Mouse (Mus musculus) forebrain, embryonic 13.5 days (tissue): Measurements from ENCODE around the gene Actr1b. TPM values are rescaled to one million over a fixed set of nuclear protein-coding genes. Genes with fewer than 3 reads are reported as not detected.

Source experiments
- ATAC-seq: fragments of 200-750 bp; cut with Nextera tagmentation; 2 replicates; pipeline ENCODE4 v1.8.0; 2017
- H3K27ac ChIP-seq: fragments of 300-500 bp; sonication (generic); 2 replicates; pipeline ENCODE4 v1.5.1; 2015; ENCODE audit warnings: inconsistent platforms, mild to moderate bottlenecking, moderate library complexity
- H3K27me3 ChIP-seq: fragments of 300-500 bp; sonication (generic); 2 replicates; pipeline ENCODE4 v1.6.1; 2015; ENCODE audit warnings: mild to moderate bottlenecking, inconsistent platforms
- H3K36me3 ChIP-seq: fragments of 300-500 bp; sonication (generic); 2 replicates; pipeline ENCODE4 v1.6.1; 2015; ENCODE audit warnings: mild to moderate bottlenecking, inconsistent platforms; ENCODE audit not compliant: poor library complexity, severe bottlenecking
- H3K4me1 ChIP-seq: fragments of 300-500 bp; sonication (generic); 2 replicates; pipeline ENCODE4 v1.6.1; 2015; ENCODE audit warnings: inconsistent platforms
- H3K4me2 ChIP-seq: fragments of 300-500 bp; sonication (generic); 2 replicates; pipeline ENCODE4 v1.6.1; 2015; ENCODE audit warnings: inconsistent platforms, mild to moderate bottlenecking, moderate library complexity
- H3K4me3 ChIP-seq: fragments of 300-500 bp; sonication (generic); 2 replicates; pipeline ENCODE4 v1.5.1; 2015; ENCODE audit warnings: mild to moderate bottlenecking, inconsistent platforms
- H3K9ac ChIP-seq: fragments of 300-500 bp; sonication (generic); 2 replicates; pipeline ENCODE4 v1.6.1; 2015; ENCODE audit warnings: mild to moderate bottlenecking, inconsistent platforms
- H3K9me3 ChIP-seq: fragments of 300-500 bp; sonication (generic); replicated peaks from 2 replicates; pipeline ENCODE4 v1.6.1; 2016; ENCODE audit warnings: inconsistent platforms
- WGBS: fragments of 180-500 bp; shearing (Covaris S2); methylation state at CpG from one replicate; pipeline ENCODE4 v1.1.7; 2015; 5-methylcytosine and 5-hydroxymethylcytosine counted together
- polyA plus RNA-seq: library from polyadenylated mRNA; unstranded; fragments of >200 nt; fragmentation: Nextera tagmentation; extraction: Ambion mirVana; gene quantifications from 2 replicates; pipeline ENCODE4 v1.2.1, GENCODE M21; 2015

Gene Actr1b
- polyA plus RNA-seq = 88.0 and 95.6 TPM in 2 replicates

- H3K27me3 ChIP-seq = no peaks in the 10 kb centered on the region
- no peak for ATAC-seq
- WGBS = 83% methylated on average over 5 of the region's 5 CpGs
- H3K9ac ChIP-seq = no peak within 1 kb of the TSS
- H3K4me1 ChIP-seq = no peaks in the 10 kb centered on the region
- H3K36me3 ChIP-seq = no peaks in the 10 kb centered on the region
- peaks cover 4% of the 10 kb centered on the region; the same call in 1 of the 2 replicates for H3K9me3 ChIP-seq
- no peak within 1 kb of the TSS for H3K4me3 ChIP-seq
- H3K27ac ChIP-seq = no peak within 1 kb of the TSS
- no peak within 1 kb of the TSS for H3K4me2 ChIP-seq
These were observed at the start of gene Actr1b for GRCm38 (mm10) chr1:36714311-36714710. Actr1b (minus strand) TSS chr1:36714422.

GRCm38 (mm10) chr1:36761568-36761967 lies 47.3 kb upstream of the Actr1b start, which contains the start of gene Zap70:
Zap70 (plus strand) TSS chr1:36761798.
- H3K9ac ChIP-seq = no peak within 1 kb of the TSS
- no peak within 1 kb of the TSS for H3K4me3 ChIP-seq
- H3K27ac ChIP-seq = no peak within 1 kb of the TSS
- WGBS = 85% methylated on average over 11 of the region's 11 CpGs
- no peaks in the 10 kb centered on the region for H3K4me1 ChIP-seq
- no peak for ATAC-seq
- no peak within 1 kb of the TSS for H3K4me2 ChIP-seq
- no peaks in the 10 kb centered on the region for H3K27me3 ChIP-seq
- no peaks in the 10 kb centered on the region for H3K9me3 ChIP-seq
- H3K36me3 ChIP-seq = no peaks in the 10 kb centered on the region

GRCm38 (mm10) chr1:36761061-36761460 lies 46.8 kb upstream of the Actr1b start:
- H3K4me3 ChIP-seq = no peak overlapping the region
- no peaks in the 10 kb centered on the region for H3K36me3 ChIP-seq
- no peak overlapping the region for H3K9ac ChIP-seq
- no peaks in the 10 kb centered on the region for H3K27me3 ChIP-seq
- ATAC-seq = no peak
- 90% methylated on average over 8 of the region's 8 CpGs for WGBS
- no peak overlapping the region for H3K27ac ChIP-seq
- no peaks in the 10 kb centered on the region for H3K4me1 ChIP-seq
- no peaks in the 10 kb centered on the region for H3K9me3 ChIP-seq
- no peak overlapping the region for H3K4me2 ChIP-seq

GRCm38 (mm10) chr1:36760401-36760800 lies 46.2 kb upstream of the Actr1b start:
- H3K9me3 ChIP-seq = no peaks in the 10 kb centered on the region
- no peaks in the 10 kb centered on the region for H3K4me1 ChIP-seq
- H3K27ac ChIP-seq = no peak overlapping the region
- no peak overlapping the region for H3K9ac ChIP-seq
- 88% methylated on average over 9 of the region's 9 CpGs for WGBS
- H3K36me3 ChIP-seq = no peaks in the 10 kb centered on the region
- H3K27me3 ChIP-seq = no peaks in the 10 kb centered on the region
- H3K4me3 ChIP-seq = no peak overlapping the region
- no peak overlapping the region for H3K4me2 ChIP-seq
- ATAC-seq = no peak

GRCm38 (mm10) chr1:36759076-36759475 lies 44.9 kb upstream of the Actr1b start:
- Histone ChIP-seq H3K4me1 (no peaks in the 10 kb centered on the region), H3K9ac (no peak overlapping the region), H3K4me3 (no peak overlapping the region), H3K4me2 (no peak overlapping the region), H3K27ac (no peak overlapping the region), H3K27me3 (no peaks in the 10 kb centered on the region), H3K9me3 (no peaks in the 10 kb centered on the region), H3K36me3 (no peaks in the 10 kb centered on the region)
- 86% methylated on average over 18 of the region's 18 CpGs for WGBS
- ATAC-seq = no peak

GRCm38 (mm10) chr1:36758553-36758952 lies 44.3 kb upstream of the Actr1b start:
- Histone ChIP-seq H3K27ac (no peak overlapping the region), H3K36me3 (no peaks in the 10 kb centered on the region), H3K4me1 (no peaks in the 10 kb centered on the region), H3K4me3 (no peak overlapping the region), H3K9me3 (no peaks in the 10 kb centered on the region), H3K27me3 (no peaks in the 10 kb centered on the region), H3K9ac (no peak overlapping the region), H3K4me2 (no peak overlapping the region)
- ATAC-seq = no peak
- 91% methylated on average over 9 of the region's 9 CpGs for WGBS

- Histone ChIP-seq H3K36me3 (no peaks in the 10 kb centered on the region), H3K9me3 (no peaks in the 10 kb centered on the region), H3K9ac (no peak overlapping the region), H3K4me3 (no peak overlapping the region), H3K27ac (no peak overlapping the region), H3K4me2 (no peak overlapping the region), H3K4me1 (no peaks in the 10 kb centered on the region), H3K27me3 (no peaks in the 10 kb centered on the region)
- ATAC-seq = no peak
- 87% methylated on average over 6 of the region's 6 CpGs for WGBS
These were observed 39.9 kb upstream of the Actr1b start for GRCm38 (mm10) chr1:36753932-36754675.

GRCm38 (mm10) chr1:36746452-36746851 lies 32.2 kb upstream of the Actr1b start:
- Histone ChIP-seq H3K4me3 (no peak overlapping the region), H3K27ac (no peak overlapping the region), H3K36me3 (no peaks in the 10 kb centered on the region), H3K4me2 (no peak overlapping the region), H3K27me3 (peaks cover 3% of the 10 kb centered on the region), H3K9ac (no peak overlapping the region), H3K9me3 (no peaks in the 10 kb centered on the region), H3K4me1 (peaks cover 6% of the 10 kb centered on the region)
- 41% methylated on average over 15 of the region's 15 CpGs for WGBS
- no peak for ATAC-seq

GRCm38 (mm10) chr1:36745661-36746060 lies 31.4 kb upstream of the Actr1b start:
- H3K36me3 ChIP-seq = no peaks in the 10 kb centered on the region
- no peak overlapping the region for H3K9ac ChIP-seq
- H3K9me3 ChIP-seq = no peaks in the 10 kb centered on the region
- 33% methylated on average over 4 of the region's 4 CpGs for WGBS
- H3K4me2 ChIP-seq = no peak overlapping the region
- no peak overlapping the region for H3K4me3 ChIP-seq
- no peak for ATAC-seq
- no peak overlapping the region for H3K27ac ChIP-seq
- peaks cover 6% of the 10 kb centered on the region for H3K4me1 ChIP-seq
- peaks cover 3% of the 10 kb centered on the region for H3K27me3 ChIP-seq

- H3K9ac ChIP-seq = peak overlapping the region; percentile 16; the same call in 1 of the 2 replicates
- ATAC-seq = peak; percentile 84
- peak overlapping the region; percentile 54 for H3K4me2 ChIP-seq
- H3K27me3 ChIP-seq = peaks cover 3% of the 10 kb centered on the region
- H3K36me3 ChIP-seq = no peaks in the 10 kb centered on the region
- peak overlapping the region; percentile 27 for H3K4me3 ChIP-seq
- H3K9me3 ChIP-seq = no peaks in the 10 kb centered on the region
- H3K4me1 ChIP-seq = peaks cover 6% of the 10 kb centered on the region
- H3K27ac ChIP-seq = no peak overlapping the region
- 22% methylated on average over 17 of the region's 17 CpGs for WGBS
These were observed 30.2 kb upstream of the Actr1b start for GRCm38 (mm10) chr1:36744268-36744944.

GRCm38 (mm10) chr1:36743046-36743445 lies 28.8 kb upstream of the Actr1b start:
- Histone ChIP-seq H3K27ac (no peak overlapping the region), H3K4me2 (no peak overlapping the region), H3K9me3 (no peaks in the 10 kb centered on the region), H3K36me3 (no peaks in the 10 kb centered on the region), H3K4me3 (no peak overlapping the region), H3K4me1 (peaks cover 6% of the 10 kb centered on the region), H3K9ac (no peak overlapping the region), H3K27me3 (peaks cover 3% of the 10 kb centered on the region)
- ATAC-seq = no peak
- WGBS = 79% methylated on average over 9 of the region's 9 CpGs

- H3K27me3 ChIP-seq = no peaks in the 10 kb centered on the region; the same call in 1 of the 2 replicates
- no peaks in the 10 kb centered on the region for H3K36me3 ChIP-seq
- H3K4me1 ChIP-seq = peaks cover 3% of the 10 kb centered on the region
- no peak overlapping the region for H3K27ac ChIP-seq
- no peak overlapping the region for H3K9ac ChIP-seq
- no peak for ATAC-seq
- H3K4me2 ChIP-seq = no peak overlapping the region
- no peak overlapping the region for H3K4me3 ChIP-seq
- H3K9me3 ChIP-seq = no peaks in the 10 kb centered on the region
- WGBS = 72% methylated on average over 5 of the region's 5 CpGs
These were observed 25.0 kb upstream of the Actr1b start for GRCm38 (mm10) chr1:36739231-36739630.
